Mouse (Mus musculus): ENCODE measurements at regions not wholly inside any gene's neighbourhood (a gene's known extent, or its start where the extent isn't known, plus 50 kb on each side); places are given as distances from the start of the nearest gene placed in this dataset.

- DNase-seq (ENCODE audit: low read depth, low spot score), result no peak
Measured at GRCm38 (mm10) chr4:142303374-142304020, 64.3 kb upstream of the Kazn start.

DNA sequence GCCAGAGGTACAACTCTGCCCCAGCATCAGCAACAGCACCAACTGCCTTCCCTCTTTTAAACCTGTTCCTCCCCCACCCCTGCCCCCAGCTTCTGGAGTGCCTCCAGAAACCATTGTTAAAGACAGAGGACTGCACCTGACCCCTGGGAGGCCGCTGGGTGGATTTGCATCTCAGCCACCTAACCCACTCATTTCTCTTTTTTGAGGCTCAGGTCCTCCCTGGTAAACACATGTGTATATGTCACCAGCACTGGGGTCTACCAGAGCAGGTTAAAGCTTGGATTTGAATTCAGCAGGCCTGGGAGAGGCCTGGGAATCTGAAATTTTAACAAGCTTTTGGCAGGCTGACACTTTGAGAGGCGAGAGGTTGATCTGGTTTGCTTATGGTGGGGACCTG is 63.5 kb upstream of the Kazn start:
- DNase-seq (ENCODE audit: low read depth, low spot score), result no peak

- no peak for DNase-seq (ENCODE audit: low read depth, low spot score)
Measured at GRCm38 (mm10) chr4:142302041-142302723, 63.0 kb upstream of the Kazn start.

GRCm38 (mm10) chr4:142298770-142299337 is 59.7 kb upstream of the Kazn start:
- no peak for DNase-seq (ENCODE audit: low read depth, low spot score)

- no peak for DNase-seq (ENCODE audit: low read depth, low spot score)
Measured at GRCm38 (mm10) chr4:142292760-142293159, 53.6 kb upstream of the Kazn start.

- DNase-seq (ENCODE audit: low read depth, low spot score), result no peak
Measured at GRCm38 (mm10) chr4:142292334-142292733, 53.1 kb upstream of the Kazn start.

- no peak for DNase-seq (ENCODE audit: low read depth, low spot score)
Measured at GRCm38 (mm10) chr4:142291366-142291765, 52.2 kb upstream of the Kazn start.

Measured in 3T3-L1 (cell line).